Mouse (Mus musculus) embryonic fibroblast, embryonic 13.5 days (primary cell): ENCODE results near the gene Actb.

ENCODE experiments used
- CTCF ChIP-seq: IDR thresholded peaks from 2 replicates; pipeline ENCODE4 v1.5.1; 2011; ENCODE audit warnings: mild to moderate bottlenecking, control low read depth, low read length, moderate library complexity, borderline replicate concordance; ENCODE audit not compliant: insufficient read depth
- POLR2A ChIP-seq: IDR thresholded peaks from 2 replicates; pipeline ENCODE4 v1.6.1; 2011; ENCODE audit warnings: low read depth, mild to moderate bottlenecking, control low read depth, low read length, moderate library complexity

DNA sequence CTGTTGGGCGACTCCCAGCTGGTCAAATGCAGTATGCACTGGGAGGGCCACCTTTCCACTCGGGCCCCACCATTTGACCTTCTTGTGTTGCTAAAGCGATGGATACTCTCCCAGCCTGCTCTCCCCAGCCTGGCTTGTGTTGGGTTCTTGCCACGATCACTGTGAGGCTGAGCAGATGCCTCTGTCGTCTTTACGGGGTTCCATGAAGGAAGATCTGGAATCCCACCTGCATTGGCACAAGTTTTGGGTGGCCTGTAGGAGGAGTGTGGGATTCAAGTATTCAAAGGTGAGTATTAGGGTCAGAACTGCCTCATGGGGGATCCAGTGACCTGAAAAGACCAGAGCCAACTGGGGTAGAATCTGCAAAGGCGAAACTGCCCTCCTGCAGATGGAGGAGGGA, 5.9 kb downstream of the Actb start:
- TF ChIP-seq CTCF (no peak), POLR2A (peak; percentile 54; the same call in 1 of the 2 replicates)
